Mouse (Mus musculus): ENCODE results near the gene Abcc3.

The Abcc3 gene

GRCm38 (mm10) chr11:94392672-94393109, at the start of gene Abcc3:
Abcc3 (minus strand) TSS chr11:94392997.
- DNase-seq (ENCODE audit: low read depth, low spot score), result peak; percentile 62

- DNase-seq (ENCODE audit: low read depth, low spot score), result no peak
Measured at GRCm38 (mm10) chr11:94441752-94442151, 49.0 kb upstream of the Abcc3 start.

- no peak for DNase-seq (ENCODE audit: low read depth, low spot score)
Measured at GRCm38 (mm10) chr11:94441122-94441521, 48.3 kb upstream of the Abcc3 start.

- no peak for DNase-seq (ENCODE audit: low read depth, low spot score)
Measured at GRCm38 (mm10) chr11:94440421-94440820, 47.6 kb upstream of the Abcc3 start.

- no peak for DNase-seq (ENCODE audit: low read depth, low spot score)
Measured at GRCm38 (mm10) chr11:94429011-94429651, 36.3 kb upstream of the Abcc3 start.

- no peak for DNase-seq (ENCODE audit: low read depth, low spot score)
Measured at GRCm38 (mm10) chr11:94428091-94428835, 35.5 kb upstream of the Abcc3 start.

GRCm38 (mm10) chr11:94425656-94426055, 32.9 kb upstream of the Abcc3 start:
- DNase-seq (ENCODE audit: low read depth, low spot score), result no peak

- DNase-seq (ENCODE audit: low read depth, low spot score), result no peak
Measured at GRCm38 (mm10) chr11:94425215-94425614, 32.4 kb upstream of the Abcc3 start.

- no peak for DNase-seq (ENCODE audit: low read depth, low spot score)
Measured at GRCm38 (mm10) chr11:94424380-94424779, 31.6 kb upstream of the Abcc3 start.

- DNase-seq (ENCODE audit: low read depth, low spot score), result no peak
Measured at GRCm38 (mm10) chr11:94423855-94424254, 31.1 kb upstream of the Abcc3 start.

GRCm38 (mm10) chr11:94420991-94421390, 28.2 kb upstream of the Abcc3 start:
- no peak for DNase-seq (ENCODE audit: low read depth, low spot score)

GRCm38 (mm10) chr11:94420325-94420724, 27.5 kb upstream of the Abcc3 start:
- no peak for DNase-seq (ENCODE audit: low read depth, low spot score)

GRCm38 (mm10) chr11:94419004-94419727, 26.4 kb upstream of the Abcc3 start:
- DNase-seq (ENCODE audit: low read depth, low spot score), result no peak

GRCm38 (mm10) chr11:94414042-94414441, 21.2 kb upstream of the Abcc3 start:
- DNase-seq (ENCODE audit: low read depth, low spot score), result no peak

- DNase-seq (ENCODE audit: low read depth, low spot score), result no peak
Measured at GRCm38 (mm10) chr11:94413516-94413915, 20.7 kb upstream of the Abcc3 start.

- no peak for DNase-seq (ENCODE audit: low read depth, low spot score)
Measured at GRCm38 (mm10) chr11:94412998-94413469, 20.2 kb upstream of the Abcc3 start.

- DNase-seq (ENCODE audit: low read depth, low spot score), result no peak
Measured at GRCm38 (mm10) chr11:94412562-94412961, 19.8 kb upstream of the Abcc3 start.

GRCm38 (mm10) chr11:94407803-94408321, 15.1 kb upstream of the Abcc3 start:
- DNase-seq (ENCODE audit: low read depth, low spot score), result peak; percentile 18

GRCm38 (mm10) chr11:94405348-94405747, 12.6 kb upstream of the Abcc3 start:
- DNase-seq (ENCODE audit: low read depth, low spot score), result no peak

GRCm38 (mm10) chr11:94404641-94405260, 12.0 kb upstream of the Abcc3 start:
- peak; percentile 88 for DNase-seq (ENCODE audit: low read depth, low spot score)

- no peak for DNase-seq (ENCODE audit: low read depth, low spot score)
Measured at GRCm38 (mm10) chr11:94404178-94404577, 11.4 kb upstream of the Abcc3 start.

- no peak for DNase-seq (ENCODE audit: low read depth, low spot score)
Measured at GRCm38 (mm10) chr11:94403757-94404156, 11.0 kb upstream of the Abcc3 start.

Measured in CD4-positive, CD25-positive, alpha-beta regulatory T cell, adult 2 months (primary cell).